Mouse (Mus musculus): ENCODE measurements around the gene Gm5617.

GRCm38 (mm10) chr9:48447783-48448209, 47.4 kb upstream of the Gm5617 start:
- no peak for TF ChIP-seq POLR2A (IDR thresholded peaks at IDR 0.05; ENCODE audit: insufficient read length, low read depth)
- no peak for TF ChIP-seq TCF3 (IDR thresholded peaks at IDR 0.05; ENCODE audit: insufficient read length, low read depth)
- TF ChIP-seq CEBPB (IDR thresholded peaks at IDR 0.05; ENCODE audit: insufficient read depth, poor library complexity, severe bottlenecking) = no peak
- no peak for TF ChIP-seq TCF12 (IDR thresholded peaks at IDR 0.05; ENCODE audit: insufficient read depth, poor library complexity, severe bottlenecking)
- no peak for TF ChIP-seq MYOG (IDR thresholded peaks at IDR 0.05; ENCODE audit: control insufficient read depth in 1 of 3, insufficient read depth in 1 of 3, insufficient read length in 2 of 3, low read depth in 2 of 3)
- TF ChIP-seq REST (IDR thresholded peaks at IDR 0.05; ENCODE audit: insufficient read depth, insufficient read length) = no peak
- no peak for TF ChIP-seq USF1 (IDR thresholded peaks at IDR 0.05; ENCODE audit: low read depth)
- TF ChIP-seq MYOD1 (IDR thresholded peaks at IDR 0.05; ENCODE audit: control insufficient read depth in 1 of 3, insufficient read length in 2 of 3, low read depth in 2 of 3) = no peak
- no peak for TF ChIP-seq POLR2AphosphoS2 (IDR thresholded peaks at IDR 0.05; ENCODE audit: insufficient read length, low read depth)
